Mouse (Mus musculus) right cerebral cortex, postnatal 25 days (tissue): ENCODE data around the gene Opcml.

Experiments
- DNase-seq: peaks from one replicate; pipeline ENCODE4 v3.0.0; 2022

Opcml gene

DNA sequence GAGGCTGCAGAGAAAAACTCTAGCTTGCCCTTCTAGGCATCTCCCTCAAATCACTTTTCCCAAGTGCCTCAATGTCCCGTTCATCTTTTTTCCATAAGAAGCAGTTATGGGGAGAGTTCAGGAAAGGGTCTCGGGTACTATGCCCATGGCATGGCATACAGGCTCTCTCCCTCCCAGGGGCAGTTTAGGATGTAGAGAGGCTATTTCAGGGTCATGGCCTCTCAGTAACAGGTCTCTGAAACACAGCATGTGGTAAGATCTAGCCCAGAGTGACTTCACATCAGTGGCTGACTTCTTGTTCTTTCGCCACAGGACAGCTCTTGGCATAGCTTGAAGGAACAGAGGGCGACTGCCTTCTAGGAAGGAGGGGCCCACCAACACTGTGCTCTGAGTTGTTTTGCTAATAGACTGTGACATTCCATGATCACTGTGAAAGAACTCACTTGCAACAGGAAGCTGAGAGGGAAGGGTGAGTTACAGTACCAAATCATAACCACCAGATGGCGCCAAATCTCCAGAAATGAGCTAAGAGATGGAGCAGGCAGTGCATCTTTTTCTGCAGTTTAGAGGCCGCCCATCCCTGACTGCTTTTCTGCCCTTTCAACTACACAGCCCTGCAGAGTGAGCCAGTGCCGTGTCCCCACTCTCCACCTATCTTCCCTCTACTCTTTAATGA lies 470.6 kb downstream of the Opcml start:
- DNase-seq: peak; percentile 66

DNA sequence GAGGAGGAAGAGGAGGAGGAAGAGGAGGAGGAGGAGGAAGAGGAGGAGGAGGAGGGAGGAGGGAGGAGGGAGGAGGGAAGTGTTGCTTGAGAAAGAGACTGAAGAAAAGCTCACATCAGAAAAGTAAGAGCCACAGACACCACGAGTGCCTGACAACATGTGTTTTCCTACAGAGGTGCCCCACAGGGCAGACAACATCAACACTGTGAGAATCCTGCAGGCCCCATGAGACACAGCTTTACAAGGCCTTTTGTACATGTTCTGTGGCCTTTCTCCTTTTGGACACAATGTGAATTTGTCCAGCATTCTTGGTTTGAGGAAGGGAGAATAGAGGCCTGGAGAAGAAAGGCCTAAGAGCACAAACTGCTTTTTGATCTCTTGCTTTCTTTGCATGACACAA lies 471.4 kb downstream of the Opcml start:
- DNase-seq: no peak

GRCm38 (mm10) chr9:28262896-28263295 lies 472.3 kb downstream of the Opcml start:
- DNase-seq: no peak

DNA sequence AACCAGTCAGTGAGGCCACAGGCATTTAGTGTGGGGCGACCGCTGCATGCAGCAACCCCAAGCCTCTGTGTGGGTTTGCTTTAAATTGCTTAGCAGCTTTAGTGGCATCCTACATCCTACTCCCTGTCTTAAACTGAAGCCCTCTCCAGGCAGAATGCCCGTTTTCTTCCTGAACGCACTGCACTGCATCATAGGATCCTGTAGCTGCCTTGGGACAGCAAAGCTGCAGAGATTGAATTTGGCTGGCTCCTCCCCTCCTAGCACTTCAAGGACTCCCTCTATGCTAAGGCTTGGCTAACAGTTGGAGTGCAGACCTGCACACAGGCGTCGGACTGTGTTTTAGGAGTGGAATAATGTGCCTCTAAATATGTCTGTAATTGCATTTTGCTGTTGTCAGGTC lies 474.2 kb downstream of the Opcml start:
- DNase-seq: peak; percentile 24

DNA sequence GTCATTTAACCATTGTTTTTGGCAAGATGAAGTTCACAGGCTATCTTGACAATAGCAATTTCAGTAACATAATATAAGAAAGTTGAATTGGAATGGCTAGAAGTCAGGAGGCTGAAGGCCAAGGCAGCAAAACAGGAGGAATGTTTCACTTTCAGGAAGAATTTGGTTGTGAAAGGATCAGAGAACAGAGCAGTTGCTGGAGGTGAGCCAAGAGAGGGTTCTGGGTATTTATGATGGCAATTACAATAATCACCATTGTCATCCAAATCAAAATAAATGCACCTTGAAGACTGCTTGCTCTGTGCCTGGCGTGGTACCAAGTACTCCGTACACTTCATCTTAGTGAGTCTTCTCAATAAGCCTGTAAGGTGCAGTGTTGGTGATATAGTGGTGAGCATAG lies 483.2 kb downstream of the Opcml start:
- DNase-seq: no peak

- no peak for DNase-seq
Measured at GRCm38 (mm10) chr9:28278555-28278954, 488.0 kb downstream of the Opcml start.

DNA sequence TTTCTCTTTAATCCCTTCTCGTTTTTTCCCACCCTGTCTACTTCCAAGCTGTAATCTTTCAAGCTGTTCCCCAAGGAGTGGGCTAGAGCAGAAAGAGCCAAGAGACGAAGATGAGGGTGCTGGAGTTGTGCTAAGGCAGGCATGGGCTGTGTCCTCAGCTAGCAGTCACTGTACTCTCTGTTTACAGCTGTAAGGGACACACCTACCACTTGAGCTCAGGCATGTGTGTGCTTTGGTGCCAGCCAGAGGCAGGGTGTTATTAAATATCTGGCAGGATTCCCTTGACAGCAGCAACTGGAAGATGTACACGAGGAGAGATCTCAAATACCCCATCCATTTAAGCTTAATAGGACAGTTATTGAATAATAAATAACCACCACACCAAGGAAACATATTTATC lies 490.4 kb downstream of the Opcml start:
- no peak for DNase-seq

DNA sequence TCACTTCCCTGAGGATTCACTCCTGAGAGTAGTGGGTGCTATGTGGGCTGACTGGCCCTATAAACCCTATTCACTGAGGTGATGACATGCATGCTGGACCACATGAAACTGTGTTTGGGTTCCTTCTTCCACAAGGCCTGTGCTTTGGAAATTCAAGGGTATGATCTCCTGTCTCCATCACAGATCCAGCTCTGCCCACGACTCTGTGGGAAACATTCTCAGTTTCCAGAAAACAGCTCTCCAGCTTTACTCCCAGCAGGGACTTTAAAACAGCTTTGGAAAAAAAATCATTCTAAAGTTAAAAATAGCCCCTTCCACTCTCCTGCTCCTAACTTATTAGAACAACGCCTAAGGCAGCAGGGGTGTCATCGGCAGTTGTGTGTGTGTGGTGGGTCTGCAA lies 491.0 kb downstream of the Opcml start:
- no peak for DNase-seq

GRCm38 (mm10) chr9:28285016-28285415 lies 494.4 kb downstream of the Opcml start:
- DNase-seq: no peak

DNA sequence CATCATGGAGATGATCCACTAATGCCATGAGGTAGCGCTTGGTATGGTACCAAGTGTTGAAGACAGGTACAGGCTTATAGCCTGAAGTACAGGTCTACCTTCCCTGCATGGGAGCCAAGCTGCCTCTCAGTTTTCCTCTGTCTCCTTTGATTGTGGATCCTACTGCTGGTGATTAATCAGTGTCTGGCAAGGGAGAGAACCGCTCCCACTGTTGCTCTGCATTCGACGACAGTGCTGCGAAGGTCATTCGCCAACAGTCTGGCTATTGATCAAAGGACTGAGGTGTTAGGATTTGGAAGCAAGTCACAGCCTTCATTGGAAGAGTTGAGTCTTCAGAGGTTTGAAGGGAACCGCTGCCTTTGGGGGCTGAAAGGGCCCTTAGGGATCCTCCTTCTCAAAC lies 495.8 kb downstream of the Opcml start:
- no peak for DNase-seq

GRCm38 (mm10) chr9:28287485-28287884 lies 496.9 kb downstream of the Opcml start:
- no peak for DNase-seq

DNA sequence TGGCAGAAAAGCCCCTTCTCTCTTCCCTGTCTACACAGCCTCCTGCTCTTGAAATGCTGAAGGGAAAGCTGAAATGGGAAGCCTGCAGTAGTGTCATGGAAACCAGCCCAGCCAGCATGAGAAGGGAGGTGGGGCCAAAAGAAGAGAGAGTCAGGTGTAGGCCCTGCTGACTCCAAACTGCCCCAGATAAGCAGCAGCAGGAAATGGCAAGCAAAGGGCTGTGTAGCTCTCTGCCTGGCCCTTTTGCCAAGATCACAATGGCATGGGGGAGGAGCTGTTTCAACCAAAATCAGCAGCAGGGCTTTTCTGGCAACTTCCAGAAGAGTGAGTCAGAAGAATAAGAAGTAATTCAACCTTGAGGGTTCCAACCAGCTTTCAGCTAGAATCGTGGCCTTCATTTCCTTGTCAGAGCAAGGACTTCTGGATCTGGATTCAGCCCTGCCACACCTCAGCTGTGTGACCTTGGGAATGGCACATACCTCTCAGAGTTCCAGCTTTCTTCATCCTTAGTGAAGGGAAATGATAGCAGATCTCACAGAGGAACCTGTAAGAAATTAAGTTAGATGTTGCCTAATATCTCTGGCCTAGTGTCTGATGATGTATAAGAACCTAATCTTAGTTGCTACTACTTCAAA lies 499.2 kb downstream of the Opcml start:
- DNase-seq: no peak

DNA sequence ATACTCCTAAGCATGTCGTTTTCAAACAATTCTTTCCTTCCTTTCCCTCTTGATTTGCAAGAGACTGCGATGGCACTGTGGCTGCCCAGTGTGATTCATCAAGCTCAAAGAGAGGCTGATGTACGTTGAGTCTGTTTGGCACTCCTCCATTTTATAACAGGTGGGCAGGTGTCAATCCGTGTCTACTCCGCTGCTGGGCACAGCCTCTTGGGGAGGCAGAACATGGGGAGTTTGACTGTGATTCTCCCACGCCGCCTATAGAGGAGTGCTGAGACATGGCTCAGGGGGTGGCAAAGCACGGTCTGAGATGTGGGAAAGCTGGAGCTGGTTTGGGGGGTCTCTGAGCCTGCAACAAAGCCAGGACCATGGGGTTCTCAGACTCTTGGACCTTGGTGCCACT lies 513.1 kb downstream of the Opcml start:
- no peak for DNase-seq

DNA sequence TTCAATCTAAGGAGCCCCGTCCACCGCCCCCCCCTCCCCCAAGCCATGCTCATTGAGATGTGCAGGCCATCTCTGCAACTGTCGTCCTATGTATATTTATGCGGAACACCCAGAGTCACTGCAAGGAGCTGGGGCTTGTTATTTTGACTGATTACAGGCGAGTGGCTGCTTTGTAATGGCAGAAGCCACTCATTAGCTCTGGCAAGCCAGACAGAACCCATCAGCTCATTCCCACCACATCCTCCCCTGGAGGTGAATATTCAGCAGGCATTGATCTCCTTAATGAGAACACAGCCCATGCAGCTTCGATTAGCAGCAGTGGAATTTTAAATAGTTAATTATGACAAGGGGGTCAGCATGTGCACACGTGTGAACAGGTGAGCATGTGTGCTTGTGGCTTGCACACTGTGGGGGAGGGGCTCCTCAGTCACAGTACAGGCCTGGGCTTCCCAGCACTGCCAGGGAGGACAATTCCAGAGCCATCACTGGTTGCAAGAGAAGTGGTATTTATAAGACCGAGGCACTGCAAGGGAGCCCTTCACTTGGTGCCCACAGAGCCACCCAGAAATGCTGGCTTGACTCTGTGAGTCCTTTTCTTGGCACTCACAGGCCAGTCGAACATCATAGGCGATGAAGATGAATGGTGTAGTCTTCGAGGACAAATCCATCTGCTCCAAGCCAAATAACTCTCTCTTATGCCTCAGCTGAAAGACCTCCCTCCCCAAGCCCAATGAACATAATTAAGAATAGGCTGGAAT lies 516.0 kb downstream of the Opcml start:
- no peak for DNase-seq

- DNase-seq: no peak
Measured at GRCm38 (mm10) chr9:28307122-28307430, 516.5 kb downstream of the Opcml start.

DNA sequence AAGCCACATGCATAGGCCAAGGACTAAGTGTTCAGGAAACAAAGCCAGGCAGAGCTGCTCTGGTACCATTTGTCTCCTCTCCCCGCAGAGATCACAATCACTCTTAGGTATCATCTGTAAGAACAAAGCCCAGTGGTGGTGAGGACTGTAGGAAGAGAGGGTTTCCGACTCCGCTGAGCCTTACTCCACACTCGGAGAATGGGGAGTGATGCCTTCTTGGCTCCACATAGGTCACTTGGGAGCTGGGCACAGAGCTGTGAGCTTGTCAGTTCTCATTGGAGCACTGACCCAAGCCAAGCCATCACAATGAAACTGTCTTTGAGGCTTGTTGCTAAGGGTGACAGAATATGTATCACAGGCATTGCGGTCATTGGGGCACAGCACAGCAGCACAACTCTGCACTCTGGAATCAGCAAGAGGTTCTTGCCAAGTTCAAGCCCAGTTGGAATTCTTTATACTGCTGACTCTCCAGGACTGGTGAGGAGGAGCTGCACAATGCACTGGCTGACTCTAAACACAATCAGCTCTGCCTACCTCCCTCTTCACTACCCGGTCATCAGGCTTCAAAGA lies 517.0 kb downstream of the Opcml start:
- no peak for DNase-seq

DNA sequence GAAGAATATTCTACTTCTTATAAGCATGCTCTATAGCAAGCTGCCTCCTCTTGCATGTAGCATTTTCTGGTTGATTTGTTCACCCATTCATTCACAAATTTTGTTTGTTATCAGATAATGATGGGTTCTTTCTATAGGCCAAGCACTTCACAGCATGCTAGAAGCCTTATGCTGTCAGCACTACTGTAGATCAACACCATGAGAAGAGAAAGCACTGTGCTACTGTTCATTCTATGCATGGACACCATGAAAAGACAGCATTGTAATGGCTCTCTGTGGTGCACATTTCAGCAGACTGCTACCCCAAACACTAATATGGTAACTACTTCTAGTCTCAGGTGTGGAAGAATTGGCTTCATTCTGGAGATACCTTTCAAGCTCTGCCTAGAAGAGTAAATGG lies 527.3 kb downstream of the Opcml start:
- DNase-seq: no peak

GRCm38 (mm10) chr9:28319021-28319755 lies 528.6 kb downstream of the Opcml start:
- DNase-seq: no peak

DNA sequence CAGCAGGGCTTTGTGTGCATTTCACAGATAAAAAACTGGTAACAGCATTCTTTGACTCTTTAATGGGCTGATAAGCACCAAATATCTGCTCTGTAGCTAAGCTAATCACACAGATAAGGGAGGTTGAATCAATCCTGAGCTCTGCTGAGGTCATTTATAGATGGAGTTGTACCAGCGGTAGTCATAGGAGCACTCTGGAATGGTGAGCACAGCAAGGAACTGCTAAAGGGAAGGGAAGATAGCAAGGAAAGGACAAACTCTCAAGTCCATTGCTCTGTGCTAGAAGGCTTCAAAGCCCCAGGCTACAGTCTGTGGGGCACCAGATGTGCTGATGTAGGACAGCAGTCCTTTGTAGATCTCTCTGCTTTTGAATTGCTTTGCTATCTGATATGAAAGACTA lies 529.2 kb downstream of the Opcml start:
- DNase-seq: no peak

DNA sequence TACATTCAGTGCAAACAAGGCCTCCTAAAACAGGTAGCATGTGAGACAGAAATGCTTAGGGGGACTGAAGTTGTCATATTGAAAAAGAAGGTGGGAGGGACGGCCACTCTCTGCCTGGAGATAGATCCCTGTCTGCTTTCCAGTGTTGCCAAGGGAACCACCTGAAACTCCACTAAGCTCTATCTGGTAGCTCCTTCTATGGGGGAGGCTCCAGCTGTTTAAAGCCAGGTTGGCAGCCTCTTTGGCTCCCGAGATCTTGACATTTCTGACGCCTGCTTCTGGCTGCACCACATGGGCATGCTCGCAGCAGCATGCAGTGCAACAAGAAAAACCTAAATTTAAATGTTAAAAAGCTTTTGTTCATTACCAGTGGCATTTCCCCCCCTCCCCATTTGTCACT lies 537.4 kb downstream of the Opcml start:
- DNase-seq: peak; percentile 36

DNA sequence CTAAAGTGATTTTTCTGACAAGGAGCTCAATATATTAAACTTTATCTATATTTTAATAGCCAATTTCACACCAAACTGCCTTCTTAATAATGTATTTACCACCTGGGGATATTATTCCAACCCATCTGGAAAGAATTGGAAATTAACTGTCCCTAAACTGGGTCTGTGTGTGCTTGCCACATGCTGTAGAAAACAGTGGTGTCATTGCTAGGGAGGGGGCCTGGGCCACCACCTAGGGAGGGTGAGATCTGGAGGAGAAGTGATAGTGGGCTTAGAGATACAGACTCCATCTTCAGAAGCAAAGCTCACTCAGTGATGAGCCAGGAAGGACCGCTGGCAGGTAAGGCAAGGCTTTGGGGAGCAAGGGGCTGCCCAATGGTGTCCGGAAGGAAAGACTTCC lies 537.9 kb downstream of the Opcml start:
- no peak for DNase-seq

GRCm38 (mm10) chr9:28329477-28329876 lies 538.9 kb downstream of the Opcml start:
- DNase-seq: no peak

GRCm38 (mm10) chr9:28336511-28337208 lies 546.1 kb downstream of the Opcml start:
- DNase-seq: peak; percentile 66
